Mouse (Mus musculus) duodenum, adult 2 months (tissue): Measurements from ENCODE around the gene Ppp2r5b. TPM values are rescaled to one million over a fixed set of nuclear protein-coding genes. Genes with fewer than 3 reads are reported as not detected.

Experiments used
- polyA plus RNA-seq: library from polyadenylated mRNA; depleted of rRNA; stranded (reverse); fragments of >200 nt; gene quantifications from 2 replicates; pipeline ENCODE4 v1.2.3, GENCODE M21; 2012; ENCODE audit warnings: low replicate concordance; rRNA removed

Gene Ppp2r5b
- 69.7 and 212 TPM in 2 replicates for polyA plus RNA-seq

GRCm38 (mm10) chr19:6235084-6236052 is at the start of gene Ppp2r5b:
TSS of gene Ppp2r5b (minus strand) at chr19:6235872.

GRCm38 (mm10) chr19:6276426-6277421 is 41.1 kb upstream of the Ppp2r5b start, which contains the start of gene Ehd1:
TSS of gene Ehd1 (plus strand) at chr19:6276725.

GRCm38 (mm10) chr19:6241274-6242107 is 5.8 kb upstream of the Ppp2r5b start, which contains the start of gene Atg2a:
TSS of gene Atg2a (plus strand) at chr19:6241668.

GRCm38 (mm10) chr19:6226135-6226534 is 9.5 kb downstream of the Ppp2r5b start, which contains the start of gene Gpha2:
TSS of gene Gpha2 (plus strand) at chr19:6226380.

GRCm38 (mm10) chr19:6184131-6184530 is 51.5 kb downstream of the Ppp2r5b start, which contains the start of gene Majin:
TSS of gene Majin (plus strand) at chr19:6184388.

Other genes with a start within 250 kb of the Ppp2r5b start
- gene Slc22a20, start 249.7 kb downstream of the Ppp2r5b start, polyA plus RNA-seq: not detected in 2 replicates
- 53.6 and 106 TPM in 2 replicates for gene Capn1, start 220.0 kb downstream of the Ppp2r5b start, polyA plus RNA-seq
- gene Syvn1, start 189.3 kb downstream of the Ppp2r5b start, polyA plus RNA-seq: 87.1 and 103 TPM in 2 replicates
- gene Mrpl49, start 178.1 kb downstream of the Ppp2r5b start, polyA plus RNA-seq: 11.4 and 11.7 TPM in 2 replicates
- 1,687 and 2,398 TPM in 2 replicates for gene Fau, start 178.0 kb downstream of the Ppp2r5b start, polyA plus RNA-seq
- 63.5 and 115 TPM in 2 replicates for gene Znhit2, start 174.7 kb downstream of the Ppp2r5b start, polyA plus RNA-seq
- 57.9 and 67.5 TPM in 2 replicates for gene Tm7sf2, start 167.5 kb downstream of the Ppp2r5b start, polyA plus RNA-seq
- gene Vps51, start 158.6 kb downstream of the Ppp2r5b start, polyA plus RNA-seq: 42.6 and 68.1 TPM in 2 replicates
- not detected in 2 replicates for gene Tmem262, start 155.8 kb downstream of the Ppp2r5b start, polyA plus RNA-seq
- 0.21 and 0.28 TPM in 2 replicates for gene Gm28374, start 153.6 kb downstream of the Ppp2r5b start, polyA plus RNA-seq
- 103 and 136 TPM in 2 replicates for gene Zfpl1, start 150.9 kb downstream of the Ppp2r5b start, polyA plus RNA-seq
- 2.0 and 2.6 TPM in 2 replicates for gene Cdca5, start 150.9 kb downstream of the Ppp2r5b start, polyA plus RNA-seq
- gene AC131692.1, start 141.5 kb downstream of the Ppp2r5b start, polyA plus RNA-seq: not detected in 2 replicates
- 39.6 and 913 TPM in 2 replicates for gene Naaladl1, start 130.1 kb downstream of the Ppp2r5b start, polyA plus RNA-seq
- 53.0 and 57.0 TPM in 2 replicates for gene Sac3d1, start 117.2 kb downstream of the Ppp2r5b start, polyA plus RNA-seq
- gene Snx15, start 107.6 kb downstream of the Ppp2r5b start, polyA plus RNA-seq: 52.8 and 64.5 TPM in 2 replicates
- 76.0 and 120 TPM in 2 replicates for gene Batf2, start 94.9 kb downstream of the Ppp2r5b start, polyA plus RNA-seq
- gene Arl2, start 94.3 kb downstream of the Ppp2r5b start, polyA plus RNA-seq: 116 and 148 TPM in 2 replicates
- gene Majin, start 51.5 kb downstream of the Ppp2r5b start, polyA plus RNA-seq: 0.43 and 0.57 TPM in 2 replicates
- 0.25 and 1.1 TPM in 2 replicates for gene Gpha2, start 9.5 kb downstream of the Ppp2r5b start, polyA plus RNA-seq
- gene Atg2a, start 5.8 kb upstream of the Ppp2r5b start, polyA plus RNA-seq: 57.3 and 66.7 TPM in 2 replicates
- 468 and 699 TPM in 2 replicates for gene Ehd1, start 40.9 kb upstream of the Ppp2r5b start, polyA plus RNA-seq
- gene Cdc42bpg, start 70.6 kb upstream of the Ppp2r5b start, polyA plus RNA-seq: 35.7 and 40.2 TPM in 2 replicates
- gene Men1, start 99.1 kb upstream of the Ppp2r5b start, polyA plus RNA-seq: 30.8 and 32.3 TPM in 2 replicates
- 59.4 and 76.0 TPM in 2 replicates for gene Map4k2, start 105.3 kb upstream of the Ppp2r5b start, polyA plus RNA-seq
- 183 TPM in 2 replicates for gene Sf1, start 127.8 kb upstream of the Ppp2r5b start, polyA plus RNA-seq
- gene Pygm, start 148.5 kb upstream of the Ppp2r5b start, polyA plus RNA-seq: 4.6 and 7.3 TPM in 2 replicates
- 36.3 and 40.8 TPM in 2 replicates for gene Rasgrp2, start 163.5 kb upstream of the Ppp2r5b start, polyA plus RNA-seq
- 2.0 and 4.5 TPM in 2 replicates for gene Nrxn2, start 182.9 kb upstream of the Ppp2r5b start, polyA plus RNA-seq